ENCODE assay signal across 8 mouse cellular contexts in genomic region chr4:41480254-41480653, GRCm38 (mm10). TPM values are rescaled to one million over a fixed set of nuclear protein-coding genes. Genes with fewer than 3 reads are reported as not detected.
A peak's percentile ranks its signal among the peaks of the same experiment; 100 is the strongest.
DNase-seq lines count a peak whose midpoint lies in the region; ATAC-seq and TF ChIP-seq lines count a peak whose summit lies in the region.
"Had no signal": no experiment of that assay in that cellular context is flagged by ENCODE, and none has a peak within 500 bp of the region (broad histone marks: within the 10 kb centered on the region; RNA-seq: fewer than 3 reads in every experiment).

No protein-coding gene starts in this region.

- H3K9ac ChIP-seq in intestine, embryonic 14.5 days (ENCODE audit: low read length): no peak overlapping the region
- H3K9ac ChIP-seq in intestine, postnatal 0 days (ENCODE audit: low read depth, low read length): no peak overlapping the region

- no peak overlapping the region for H3K4me2 ChIP-seq in intestine, embryonic 14.5 days (ENCODE audit: low read length)
- no peak overlapping the region for H3K4me2 ChIP-seq in intestine, postnatal 0 days (replicated peaks; ENCODE audit: low read depth)

- no peaks in the 10 kb centered on the region for H3K9me3 ChIP-seq in intestine, embryonic 14.5 days (ENCODE audit: control insufficient read depth, low read length)
- H3K9me3 ChIP-seq in intestine, postnatal 0 days (ENCODE audit: control insufficient read depth): no peaks in the 10 kb centered on the region

- 83% methylated on average over 8 of the region's 8 CpGs for WGBS in intestine, embryonic 14.5 days
- WGBS in intestine, postnatal 0 days: 73% methylated on average over 8 of the region's 8 CpGs

- no peak for ATAC-seq in intestine, embryonic 14.5 days (replicated peaks; ENCODE audit: low FRiP score, low TSS enrichment, low read depth)
- ATAC-seq in intestine, postnatal 0 days: no peak
- ATAC-seq in monocyte, adult 5-6 weeks (replicated peaks; ENCODE audit: insufficient number of reproducible peaks, low FRiP score, low TSS enrichment, poor library complexity, severe bottlenecking): no peak

- no peak for TF ChIP-seq CTCF in intestine, postnatal 0 days (IDR thresholded peaks at IDR 0.05; ENCODE audit: low read depth)

- no peaks in the 10 kb centered on the region for H3K36me3 ChIP-seq in intestine, embryonic 14.5 days (ENCODE audit: control insufficient read depth, insufficient read depth, low read length)
- H3K36me3 ChIP-seq in intestine, postnatal 0 days (ENCODE audit: control insufficient read depth, insufficient read depth): peaks cover 24% of the 10 kb centered on the region

- no peak for DNase-seq in intestine, embryonic 14.5 days (ENCODE audit: low spot score)
- DNase-seq in adrenal gland, postnatal 36 days: peak; percentile 31 to 44
- DNase-seq in gastrocnemius, postnatal 10 days: peak; percentile 65
- peak; percentile 75 for DNase-seq in lung, postnatal 10 days
- no peak for DNase-seq in spleen, postnatal 4 days (ENCODE audit: low spot score in 2 of 2)

- H3K4me3 ChIP-seq in intestine, embryonic 14.5 days (ENCODE audit: low read depth, low read length): no peak overlapping the region
- no peak overlapping the region for H3K4me3 ChIP-seq in intestine, postnatal 0 days (ENCODE audit: low read depth, low read length)

- peak overlapping the region; percentile 2; the same call in 1 of the 2 replicates for H3K27ac ChIP-seq in intestine, embryonic 14.5 days (ENCODE audit: low read depth)
- H3K27ac ChIP-seq in intestine, postnatal 0 days (ENCODE audit: low read depth, low read length): no peak overlapping the region

- H3K4me1 ChIP-seq in intestine, embryonic 14.5 days (replicated peaks; ENCODE audit: control insufficient read depth, insufficient read depth, low read length): peaks cover 11% of the 10 kb centered on the region
- H3K4me1 ChIP-seq in intestine, postnatal 0 days (replicated peaks; ENCODE audit: control insufficient read depth, insufficient read depth, low read length): no peaks in the 10 kb centered on the region

- no peaks in the 10 kb centered on the region for H3K27me3 ChIP-seq in intestine, embryonic 14.5 days (replicated peaks; ENCODE audit: control insufficient read depth, insufficient read depth, low read length)
- H3K27me3 ChIP-seq in intestine, postnatal 0 days (replicated peaks; ENCODE audit: control insufficient read depth, insufficient read depth, low read length): no peaks in the 10 kb centered on the region

RNA-seq across cellular contexts. Expression of gene Nudt2, which starts 15.3 kb away (rescaled TPM):
- polyA plus RNA-seq in intestine, embryonic 14.5 days (2014; fragmentation: Nextera tagmentation; extraction: Ambion mirVana): 57.7 and 58.7 TPM in 2 replicates
- 34.9 and 35.7 TPM in 2 replicates for polyA plus RNA-seq in intestine, postnatal 0 days (2015; fragmentation: Nextera tagmentation; extraction: Ambion mirVana)
- 10 to 100 TPM; 22.9 to 37.8 TPM for total RNA-seq in adrenal gland, postnatal 36 days (2021)
- total RNA-seq in gastrocnemius, postnatal 10 days (2021): 10 to 100 TPM; 25.8 to 26.3 TPM
- 4.4 to 10.3 TPM (median 5.0 TPM) in 3 replicates for total RNA-seq in monocyte, adult 5-6 weeks (2017)

RNA-seq across cellular contexts. Expression of gene Kif24, which starts 15.6 kb away (rescaled TPM):
- polyA plus RNA-seq in intestine, embryonic 14.5 days (2014; fragmentation: Nextera tagmentation; extraction: Ambion mirVana): 5.9 and 7.4 TPM in 2 replicates
- 1.3 and 1.4 TPM in 2 replicates for polyA plus RNA-seq in intestine, postnatal 0 days (2015; fragmentation: Nextera tagmentation; extraction: Ambion mirVana)
- 1 to 10 TPM; 1.4 to 2.1 TPM for total RNA-seq in adrenal gland, postnatal 36 days (2021)
- total RNA-seq in gastrocnemius, postnatal 10 days (2021): 1 to 10 TPM; 1.6 to 3.3 TPM
- total RNA-seq in monocyte, adult 5-6 weeks (2017): 0.57 to 1.6 TPM (median 1.3 TPM) in 3 replicates

RNA-seq across cellular contexts. Expression of gene AI464131, which starts 22.6 kb away (rescaled TPM):
- polyA plus RNA-seq in intestine, embryonic 14.5 days (2014; fragmentation: Nextera tagmentation; extraction: Ambion mirVana): 6.1 and 6.9 TPM in 2 replicates
- polyA plus RNA-seq in intestine, postnatal 0 days (2015; fragmentation: Nextera tagmentation; extraction: Ambion mirVana): 11.6 and 13.7 TPM in 2 replicates
- total RNA-seq in adrenal gland, postnatal 36 days (2021): 10 to 100 TPM in 1 of 2 experiments, 1 to 10 TPM in 1; 8.4 to 14.8 TPM
- total RNA-seq in gastrocnemius, postnatal 10 days (2021): 10 to 100 TPM; 75.2 to 77.4 TPM
- 0.21 TPM in 1 of 3 replicates, not detected in the others for total RNA-seq in monocyte, adult 5-6 weeks (2017)

RNA-seq across cellular contexts. Expression of gene 1110017D15Rik, which starts 36.9 kb away (rescaled TPM):
- polyA plus RNA-seq in intestine, embryonic 14.5 days (2014; fragmentation: Nextera tagmentation; extraction: Ambion mirVana): 0.61 and 0.83 TPM in 2 replicates
- 0.52 and 2.0 TPM in 2 replicates for polyA plus RNA-seq in intestine, postnatal 0 days (2015; fragmentation: Nextera tagmentation; extraction: Ambion mirVana)
- 1 to 10 TPM in 1 of 2 experiments, not detected in 1; 1.3 TPM for total RNA-seq in adrenal gland, postnatal 36 days (2021)
- total RNA-seq in gastrocnemius, postnatal 10 days (2021): under 1 TPM in 1 of 2 experiments, not detected in 1; 0.36 TPM
- 2.1 to 2.2 TPM in 2 of 3 replicates, not detected in the other for total RNA-seq in monocyte, adult 5-6 weeks (2017)
- total RNA-seq: megakaryocyte-erythroid progenitor cell, adult 5-6 weeks had no signal

Comparison
In these comparisons a context has a peak if more than half of its experiments do, and no peak if none do; other contexts are left out.
1. DNase-seq: peak in adrenal gland, postnatal 36 days (2 of 2), gastrocnemius, postnatal 10 days (single experiment) and lung, postnatal 10 days (single experiment); none in intestine, embryonic 14.5 days (single experiment) and spleen, postnatal 4 days (0 of 2).